15 mouse cellular contexts compared by ENCODE assay signal in genomic region chr2:135305736-135306471, GRCm38 (mm10).
A peak's percentile ranks its signal among the peaks of the same experiment; 100 is the strongest.
DNase-seq lines count a peak whose midpoint lies in the region; ATAC-seq lines count a peak whose summit lies in the region.
"Had no signal": no experiment of that assay in that cellular context is flagged by ENCODE, and none has a peak within 500 bp of the region (broad histone marks: within the 10 kb centered on the region; RNA-seq: fewer than 3 reads in every experiment).

No protein-coding gene starts in this region.

- no peak for DNase-seq in midbrain, embryonic 11.5 days (ENCODE audit: low spot score, missing footprints)
- no peak for DNase-seq in midbrain, embryonic 10.5 days (ENCODE audit: low spot score)
- DNase-seq in cerebellum, postnatal 14 days, result peak; percentile 80 to 90
- peak; percentile 46 for DNase-seq in hindbrain, embryonic 14.5 days (ENCODE audit: low spot score)
- peak; percentile 39 for DNase-seq in retina, embryonic 14.5 days (ENCODE audit: low spot score)
- DNase-seq in liver, embryonic 11.5 days (ENCODE audit: low spot score), result no peak
- no peak for DNase-seq in embryo, embryonic 10.5 days (ENCODE audit: low spot score)
- no peak for DNase-seq in gastrocnemius, postnatal 36 days
- DNase-seq: embryo, embryonic 11 days; kidney, postnatal 25 days; thymus, postnatal 4 days had no signal

- ATAC-seq in midbrain, embryonic 11.5 days (ENCODE audit: low FRiP score), result peak; percentile 47; the same call in 1 of the 2 replicates
- ATAC-seq in hindbrain, embryonic 14.5 days (ENCODE audit: low FRiP score), result peak; percentile 59; the same call in 1 of the 2 replicates
- no peak for ATAC-seq in liver, embryonic 11.5 days (replicated peaks; ENCODE audit: low FRiP score)
- ATAC-seq: inflammation-experienced regulatory T-cells, adult 6 months had no signal

- no peak overlapping the region for H3K4me3 ChIP-seq in midbrain, embryonic 11.5 days (ENCODE audit: low read depth, low read length)
- H3K4me3 ChIP-seq in midbrain, embryonic 10.5 days, result no peak overlapping the region
- H3K4me3 ChIP-seq in hindbrain, embryonic 14.5 days (replicated peaks; ENCODE audit: low read length), result no peak overlapping the region
- no peak overlapping the region for H3K4me3 ChIP-seq in liver, embryonic 11.5 days (ENCODE audit: low read depth, low read length)
- H3K4me3 ChIP-seq: heart, embryonic 13.5 days; limb, embryonic 13.5 days; stomach, embryonic 15.5 days had no signal

- H3K9me3 ChIP-seq in midbrain, embryonic 11.5 days (ENCODE audit: control insufficient read depth, low read length), result no peaks in the 10 kb centered on the region
- H3K9me3 ChIP-seq in midbrain, embryonic 10.5 days (replicated peaks), result no peaks in the 10 kb centered on the region
- no peaks in the 10 kb centered on the region for H3K9me3 ChIP-seq in hindbrain, embryonic 14.5 days (ENCODE audit: control insufficient read depth, low read length)
- no peaks in the 10 kb centered on the region for H3K9me3 ChIP-seq in liver, embryonic 11.5 days (ENCODE audit: control insufficient read depth, low read length)
- H3K9me3 ChIP-seq: heart, embryonic 13.5 days; limb, embryonic 13.5 days; stomach, embryonic 15.5 days had no signal

- intact Hi-C loops in gastrocnemius, postnatal 36 days (cut with DNase I), result no loop called here

- WGBS in midbrain, embryonic 11.5 days, result 49% methylated on average over 7 of the region's 7 CpGs
- WGBS in midbrain, embryonic 10.5 days, result 54% methylated on average over 7 of the region's 7 CpGs
- WGBS in hindbrain, embryonic 14.5 days, result 46% methylated on average over 7 of the region's 7 CpGs
- WGBS in liver, embryonic 11.5 days, result 65% methylated on average over 7 of the region's 7 CpGs

- no peak overlapping the region for H3K27ac ChIP-seq in midbrain, embryonic 11.5 days (ENCODE audit: low read depth, low read length)
- no peak overlapping the region for H3K27ac ChIP-seq in midbrain, embryonic 10.5 days (replicated peaks)
- H3K27ac ChIP-seq in hindbrain, embryonic 14.5 days, result peak overlapping the region; percentile 28; the same call in 1 of the 2 replicates
- no peak overlapping the region for H3K27ac ChIP-seq in liver, embryonic 11.5 days (ENCODE audit: low read depth, low read length)
- H3K27ac ChIP-seq: heart, embryonic 13.5 days; limb, embryonic 13.5 days; stomach, embryonic 15.5 days had no signal

- no peaks in the 10 kb centered on the region for H3K27me3 ChIP-seq in midbrain, embryonic 11.5 days (ENCODE audit: control insufficient read depth, insufficient read depth, low read length)
- no peaks in the 10 kb centered on the region for H3K27me3 ChIP-seq in midbrain, embryonic 10.5 days (ENCODE audit: low read depth, poor library complexity, severe bottlenecking)
- no peaks in the 10 kb centered on the region for H3K27me3 ChIP-seq in hindbrain, embryonic 14.5 days (ENCODE audit: control insufficient read depth, insufficient read depth, low read length)
- no peaks in the 10 kb centered on the region for H3K27me3 ChIP-seq in liver, embryonic 11.5 days (replicated peaks; ENCODE audit: control insufficient read depth, insufficient read depth, low read length)
- H3K27me3 ChIP-seq: heart, embryonic 13.5 days; limb, embryonic 13.5 days; stomach, embryonic 15.5 days had no signal

- no peak overlapping the region for H3K9ac ChIP-seq in midbrain, embryonic 11.5 days (ENCODE audit: low read length)
- H3K9ac ChIP-seq in hindbrain, embryonic 14.5 days, result no peak overlapping the region
- no peak overlapping the region for H3K9ac ChIP-seq in liver, embryonic 11.5 days (ENCODE audit: low read depth, low read length)
- H3K9ac ChIP-seq: heart, embryonic 13.5 days; limb, embryonic 13.5 days; stomach, embryonic 15.5 days had no signal

- peaks cover 2% of the 10 kb centered on the region; the same call in 1 of the 2 replicates for H3K4me1 ChIP-seq in midbrain, embryonic 11.5 days (ENCODE audit: control insufficient read depth, insufficient read depth, low read length)
- peaks cover 2% of the 10 kb centered on the region; the same call in 1 of the 2 replicates for H3K4me1 ChIP-seq in midbrain, embryonic 10.5 days
- H3K4me1 ChIP-seq in hindbrain, embryonic 14.5 days (replicated peaks; ENCODE audit: control insufficient read depth, insufficient read depth, low read length), result peaks cover 12% of the 10 kb centered on the region; the same call in 1 of the 2 replicates
- H3K4me1 ChIP-seq in liver, embryonic 11.5 days (replicated peaks; ENCODE audit: control insufficient read depth, insufficient read depth, low read length), result no peaks in the 10 kb centered on the region
- H3K4me1 ChIP-seq: heart, embryonic 13.5 days; limb, embryonic 13.5 days; stomach, embryonic 15.5 days had no signal

- H3K36me3 ChIP-seq in midbrain, embryonic 11.5 days (ENCODE audit: control insufficient read depth, insufficient read depth, low read length), result no peaks in the 10 kb centered on the region
- no peaks in the 10 kb centered on the region for H3K36me3 ChIP-seq in midbrain, embryonic 10.5 days
- H3K36me3 ChIP-seq in hindbrain, embryonic 14.5 days (replicated peaks; ENCODE audit: control insufficient read depth, insufficient read depth), result no peaks in the 10 kb centered on the region
- no peaks in the 10 kb centered on the region for H3K36me3 ChIP-seq in liver, embryonic 11.5 days (ENCODE audit: control insufficient read depth, insufficient read depth, low read length)
- H3K36me3 ChIP-seq: heart, embryonic 13.5 days; limb, embryonic 13.5 days; stomach, embryonic 15.5 days had no signal

- H3K4me2 ChIP-seq in midbrain, embryonic 11.5 days, result no peak overlapping the region
- no peak overlapping the region for H3K4me2 ChIP-seq in hindbrain, embryonic 14.5 days (replicated peaks)
- H3K4me2 ChIP-seq in liver, embryonic 11.5 days, result no peak overlapping the region
- H3K4me2 ChIP-seq: heart, embryonic 13.5 days; limb, embryonic 13.5 days; stomach, embryonic 15.5 days had no signal

Comparison
In these comparisons a context has a peak if more than half of its experiments do, and no peak if none do; other contexts are left out.
1. DNase-seq: peak in cerebellum, postnatal 14 days (2 of 2), hindbrain, embryonic 14.5 days (single experiment) and retina, embryonic 14.5 days (single experiment); none in midbrain, embryonic 11.5 days (single experiment), midbrain, embryonic 10.5 days (single experiment), liver, embryonic 11.5 days (single experiment), embryo, embryonic 10.5 days (single experiment) and gastrocnemius, postnatal 36 days (0 of 2).